Mouse (Mus musculus): ENCODE results near the gene Ngfr.
"Not testable (repeated sequence)": the region's sequence is repeated elsewhere in the genome, so short reads cannot be mapped to it uniquely, and the experiment has no call there.

The Ngfr gene

GRCm38 (mm10) chr11:95587423-95587951, at the start of gene Ngfr:
Ngfr (minus strand) TSS chr11:95587735.
- no peak for DNase-seq (ENCODE audit: extremely low spot score, low read depth, low spot score)

- DNase-seq (ENCODE audit: extremely low spot score, low read depth, low spot score), result no peak
Measured at GRCm38 (mm10) chr11:95635030-95635429, 47.5 kb upstream of the Ngfr start.

GRCm38 (mm10) chr11:95633512-95634000, 46.0 kb upstream of the Ngfr start:
- DNase-seq (ENCODE audit: extremely low spot score, low read depth, low spot score), result no peak

- no peak for DNase-seq (ENCODE audit: extremely low spot score, low read depth, low spot score)
Measured at GRCm38 (mm10) chr11:95632474-95632873, 44.9 kb upstream of the Ngfr start.

- DNase-seq (ENCODE audit: extremely low spot score, low read depth, low spot score), result no peak
Measured at GRCm38 (mm10) chr11:95631301-95631700, 43.8 kb upstream of the Ngfr start.

- no peak for DNase-seq (ENCODE audit: extremely low spot score, low read depth, low spot score)
Measured at GRCm38 (mm10) chr11:95630558-95630957, 43.0 kb upstream of the Ngfr start.

GRCm38 (mm10) chr11:95622426-95622825, 34.9 kb upstream of the Ngfr start:
- no peak for DNase-seq (ENCODE audit: extremely low spot score, low read depth, low spot score)

GRCm38 (mm10) chr11:95621541-95622130, 34.1 kb upstream of the Ngfr start:
- no peak for DNase-seq (ENCODE audit: extremely low spot score, low read depth, low spot score)

GRCm38 (mm10) chr11:95621010-95621409, 33.5 kb upstream of the Ngfr start:
- no peak for DNase-seq (ENCODE audit: extremely low spot score, low read depth, low spot score)

- DNase-seq (ENCODE audit: extremely low spot score, low read depth, low spot score), result no peak
Measured at GRCm38 (mm10) chr11:95619886-95620444, 32.4 kb upstream of the Ngfr start.

GRCm38 (mm10) chr11:95619081-95619480, 31.5 kb upstream of the Ngfr start:
- DNase-seq (ENCODE audit: extremely low spot score, low read depth, low spot score), result no peak

- DNase-seq (ENCODE audit: extremely low spot score, low read depth, low spot score), result no peak
Measured at GRCm38 (mm10) chr11:95617785-95618465, 30.4 kb upstream of the Ngfr start.

GRCm38 (mm10) chr11:95614739-95615138, 27.2 kb upstream of the Ngfr start:
- DNase-seq (ENCODE audit: extremely low spot score, low read depth, low spot score), result no peak

- no peak for DNase-seq (ENCODE audit: extremely low spot score, low read depth, low spot score)
Measured at GRCm38 (mm10) chr11:95611283-95611682, 23.7 kb upstream of the Ngfr start.

GRCm38 (mm10) chr11:95610391-95610902, 22.9 kb upstream of the Ngfr start:
- DNase-seq (ENCODE audit: extremely low spot score, low read depth, low spot score), result no peak

GRCm38 (mm10) chr11:95609924-95610323, 22.4 kb upstream of the Ngfr start:
- DNase-seq (ENCODE audit: extremely low spot score, low read depth, low spot score), result no peak

- not testable (repeated sequence) for DNase-seq (ENCODE audit: extremely low spot score, low read depth, low spot score)
Measured at GRCm38 (mm10) chr11:95607286-95607685, 19.8 kb upstream of the Ngfr start.

- no peak for DNase-seq (ENCODE audit: extremely low spot score, low read depth, low spot score)
Measured at GRCm38 (mm10) chr11:95598214-95599062, 10.9 kb upstream of the Ngfr start.

GRCm38 (mm10) chr11:95597741-95598140, 10.2 kb upstream of the Ngfr start:
- DNase-seq (ENCODE audit: extremely low spot score, low read depth, low spot score), result no peak

GRCm38 (mm10) chr11:95596704-95597103, 9.2 kb upstream of the Ngfr start:
- DNase-seq (ENCODE audit: extremely low spot score, low read depth, low spot score), result no peak

GRCm38 (mm10) chr11:95596150-95596515, 8.6 kb upstream of the Ngfr start:
- no peak for DNase-seq (ENCODE audit: extremely low spot score, low read depth, low spot score)
